Mouse (Mus musculus) cerebellum, postnatal 36 days (tissue): ENCODE data around the gene Ccdc50.

Source experiments
- DNase-seq, 2 experiments: peaks; one replicate each; pipeline ENCODE4 v3.0.0; 2021 to 2022; ENCODE audit warnings: mixed read lengths in 2 of 2

The Ccdc50 gene

DNA sequence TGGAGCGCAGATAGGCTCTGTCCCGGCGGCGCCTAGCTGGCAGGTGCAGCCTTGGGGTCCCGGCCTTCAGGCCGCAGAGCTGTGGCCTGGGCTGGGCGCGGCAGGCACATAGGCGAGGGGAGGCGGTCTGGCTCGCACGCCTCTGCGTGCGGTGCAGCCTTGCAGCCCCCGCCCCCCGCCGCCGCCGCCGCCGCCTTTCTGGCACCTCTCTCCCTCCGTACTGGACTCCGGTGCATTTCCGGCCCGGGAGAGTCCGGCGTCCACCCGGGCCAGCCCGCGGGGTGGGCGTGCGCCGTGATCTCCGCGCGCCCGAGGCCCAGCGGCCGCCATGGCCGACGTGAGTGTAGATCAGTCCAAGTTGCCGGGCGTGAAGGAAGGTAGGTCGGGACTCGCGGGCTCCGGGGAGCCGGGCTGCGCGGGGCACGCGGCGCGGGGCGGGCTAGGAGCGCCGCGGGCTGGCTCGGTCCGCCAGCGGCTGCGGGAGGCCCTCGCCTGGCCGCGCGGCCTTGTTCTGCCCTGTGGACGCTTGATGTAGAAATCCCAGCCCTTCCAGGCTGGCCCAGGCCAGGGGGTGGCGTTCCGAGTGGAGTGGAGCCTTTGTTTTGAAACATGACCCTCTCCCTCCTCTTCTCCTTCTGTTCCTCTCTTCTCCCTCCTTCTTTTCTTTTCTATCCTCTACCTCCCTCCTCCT lies at the start of gene Ccdc50:
Gene Ccdc50, plus strand, starts transcription at position 109 of the 691 bp plus-strand sequence.
- DNase-seq: peak; percentile 83 to 84

GRCm38 (mm10) chr16:27347521-27347920 lies 41.1 kb upstream of the Ccdc50 start:
- DNase-seq: no peak

- no peak for DNase-seq
Measured at GRCm38 (mm10) chr16:27348359-27348758, 40.3 kb upstream of the Ccdc50 start.

GRCm38 (mm10) chr16:27349235-27349634 lies 39.4 kb upstream of the Ccdc50 start:
- no peak for DNase-seq

DNA sequence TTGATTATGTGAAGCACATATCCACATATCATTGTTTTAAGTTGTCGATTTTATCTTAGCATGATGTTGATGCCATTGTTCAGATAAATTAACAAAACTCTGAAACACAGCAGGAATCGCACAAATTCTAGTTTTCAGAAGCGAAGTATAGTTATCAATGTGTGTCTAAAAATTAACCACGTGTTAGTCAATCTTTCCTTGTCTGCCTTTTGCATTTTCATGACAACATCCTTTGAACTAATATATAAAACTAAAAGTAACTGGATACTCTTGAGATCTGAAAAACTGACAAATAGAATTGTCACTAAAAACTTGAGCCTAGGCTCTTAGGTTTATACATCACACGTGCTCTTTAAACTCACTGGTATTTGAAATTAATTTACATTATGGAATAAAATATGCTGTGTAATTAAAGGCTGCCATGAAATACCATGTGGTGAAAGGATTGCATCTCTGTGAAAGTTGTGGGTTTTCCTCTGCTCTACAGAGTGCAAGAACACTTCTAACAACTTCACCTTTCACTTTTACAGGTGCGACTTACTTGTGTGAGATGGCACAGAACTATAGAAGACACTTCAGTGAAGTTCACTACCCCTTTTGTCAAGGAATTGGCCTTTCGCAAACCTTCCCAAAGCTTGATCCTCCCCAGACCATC lies 38.7 kb upstream of the Ccdc50 start:
- DNase-seq: no peak

- no peak for DNase-seq
Measured at GRCm38 (mm10) chr16:27354464-27354863, 34.2 kb upstream of the Ccdc50 start.

DNA sequence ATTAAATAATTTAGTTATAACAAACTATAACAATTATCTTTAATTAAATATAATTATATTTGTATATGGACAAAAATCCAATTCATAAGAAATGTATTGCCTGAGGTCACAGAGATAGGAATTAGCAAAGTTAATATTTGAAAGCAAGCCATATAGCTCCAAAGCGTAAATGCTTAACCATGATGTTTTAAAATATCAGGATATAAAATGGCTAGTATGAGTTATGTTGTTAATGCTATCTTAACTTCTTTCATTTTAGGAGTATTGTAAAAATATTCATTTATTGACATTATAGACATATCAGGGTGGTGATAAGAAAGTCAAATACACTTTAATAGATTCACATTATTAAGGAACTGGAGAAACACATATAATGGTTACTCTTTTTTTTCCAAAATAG lies 28.6 kb upstream of the Ccdc50 start:
- no peak for DNase-seq

DNA sequence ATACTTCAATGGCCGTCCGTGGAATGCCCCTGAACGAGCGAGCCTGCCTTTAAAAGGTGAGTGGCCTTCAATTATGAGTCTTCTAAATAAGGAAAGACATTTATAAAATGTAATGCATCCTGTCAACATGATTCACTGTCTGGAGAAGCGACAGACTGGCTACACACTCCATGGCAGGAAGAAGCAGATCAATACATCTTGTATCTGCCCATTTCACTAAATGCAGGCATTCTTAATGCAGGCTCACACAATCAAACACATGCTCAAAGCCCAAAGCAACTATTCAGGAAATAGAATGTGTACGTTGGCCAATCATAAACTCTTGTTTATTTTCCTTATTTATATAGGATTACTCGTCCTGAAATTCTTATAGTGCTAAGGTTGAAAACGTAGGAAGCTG lies 18.5 kb upstream of the Ccdc50 start, which contains the start of gene Uts2b:
Gene Uts2b, minus strand, starts transcription at position 49 of the 400 bp plus-strand sequence.
- DNase-seq: no peak

DNA sequence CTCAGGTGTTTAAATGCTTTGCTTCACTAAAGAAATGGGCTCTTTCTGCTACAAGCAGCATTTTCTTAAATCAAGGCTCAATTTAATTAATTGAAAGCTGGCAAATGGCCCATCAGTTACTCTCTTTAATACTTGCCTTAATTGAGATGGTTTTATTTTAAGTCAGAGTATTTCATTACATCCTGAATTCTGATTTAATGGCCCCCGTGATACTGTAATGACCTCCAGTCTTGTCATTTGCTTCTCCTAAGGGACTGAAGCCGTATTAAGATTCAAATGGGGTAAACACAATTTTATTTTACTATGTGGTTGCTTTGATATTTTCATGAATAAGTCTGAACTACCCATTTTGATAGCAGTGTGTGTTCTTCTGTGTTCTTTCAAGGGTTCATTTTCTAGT lies 18.0 kb upstream of the Ccdc50 start:
- DNase-seq: no peak

DNA sequence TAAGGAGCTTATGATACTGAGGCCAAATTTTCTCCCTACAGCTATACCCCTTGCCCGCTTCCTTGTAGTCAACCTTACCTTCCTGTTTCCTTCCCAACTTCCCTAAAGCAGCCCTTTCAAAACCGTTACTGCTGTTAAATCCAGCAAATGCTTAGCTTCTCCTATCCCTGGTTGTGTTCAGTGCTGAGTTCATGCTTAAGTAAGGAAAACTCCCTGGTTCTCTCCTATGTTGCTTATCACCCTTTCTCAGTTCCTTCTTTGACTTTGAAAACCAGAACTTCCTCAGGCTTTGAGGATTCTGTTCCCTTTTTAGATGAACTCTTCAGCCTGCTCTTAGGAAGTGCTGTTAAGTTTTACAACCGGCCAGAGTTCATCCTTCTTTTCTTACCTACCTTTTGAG lies 14.5 kb upstream of the Ccdc50 start:
- no peak for DNase-seq

DNA sequence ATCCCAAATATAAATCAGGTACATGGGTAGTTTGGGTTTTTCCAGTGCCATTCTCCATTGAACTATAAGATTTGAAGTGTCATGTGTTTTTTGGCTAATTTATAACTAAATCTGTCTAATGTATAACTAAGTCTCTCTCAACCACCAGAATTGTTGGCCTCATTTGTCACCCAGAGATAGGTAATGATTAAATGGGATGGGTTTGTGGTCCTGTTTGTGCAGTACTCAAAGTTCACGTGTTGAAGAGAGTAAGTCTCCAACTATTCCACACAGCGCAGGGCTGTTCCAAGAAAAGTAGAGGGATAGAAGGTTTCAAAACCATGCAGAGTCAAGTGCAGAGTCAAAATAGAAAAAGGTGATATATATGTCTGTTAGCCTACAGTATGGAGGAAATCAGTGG lies 13.4 kb upstream of the Ccdc50 start:
- DNase-seq: no peak

GRCm38 (mm10) chr16:27376556-27376955 lies 12.1 kb upstream of the Ccdc50 start:
- DNase-seq: no peak

DNA sequence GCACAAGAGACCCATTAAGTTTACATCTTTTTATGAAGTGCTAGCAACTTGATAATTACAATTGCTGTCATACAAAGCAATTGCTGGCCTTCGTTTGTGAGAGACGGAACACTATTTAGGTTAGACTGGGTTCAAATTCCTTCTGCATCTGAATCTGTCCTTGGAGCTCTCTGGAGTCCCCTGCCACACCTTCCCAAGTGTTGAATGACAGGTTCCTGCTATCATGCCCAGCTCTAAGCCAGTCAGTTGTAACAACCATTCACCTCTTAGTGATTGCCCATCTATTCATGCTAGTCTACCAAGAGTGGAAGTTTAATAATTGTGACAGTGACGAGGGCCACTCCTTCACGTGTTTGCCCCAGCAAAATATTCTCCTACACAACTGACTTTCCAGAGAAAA lies 6.5 kb upstream of the Ccdc50 start:
- DNase-seq: no peak

DNA sequence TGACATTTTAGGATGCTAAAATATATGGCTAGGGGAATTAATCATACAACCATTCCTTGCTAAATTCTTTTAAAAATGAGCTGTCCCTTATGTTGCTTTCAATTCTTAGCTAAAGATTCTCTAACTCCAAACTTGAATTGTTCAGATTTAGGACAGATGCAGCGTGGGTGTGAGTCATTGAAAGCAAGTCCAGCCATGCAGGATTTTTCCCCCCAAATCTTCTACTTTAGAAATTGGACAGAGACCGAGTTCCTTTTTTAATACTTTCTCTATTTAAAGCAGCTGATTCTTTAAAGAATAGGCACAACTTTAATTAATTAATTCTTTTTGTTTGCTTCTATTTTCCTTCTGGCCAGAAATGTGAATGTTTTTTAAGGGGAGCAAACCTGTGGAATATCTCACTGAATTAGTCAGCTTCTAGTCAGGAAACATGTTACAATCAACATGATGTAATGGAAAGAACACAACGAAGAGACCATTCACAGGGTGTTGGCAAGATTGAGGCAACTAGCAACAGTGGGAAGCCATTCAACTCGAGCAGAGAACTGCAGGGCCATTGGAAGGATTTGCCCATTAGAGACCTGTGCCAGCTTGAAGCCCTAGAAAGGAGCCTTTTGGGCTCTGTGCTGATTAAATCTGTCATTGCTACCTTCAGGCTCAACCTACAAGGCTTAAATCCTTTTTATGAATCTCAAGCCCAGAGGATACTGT lies 3.6 kb upstream of the Ccdc50 start:
- DNase-seq: no peak

- DNase-seq: no peak
Measured at GRCm38 (mm10) chr16:27385649-27386048, 3.0 kb upstream of the Ccdc50 start.

DNA sequence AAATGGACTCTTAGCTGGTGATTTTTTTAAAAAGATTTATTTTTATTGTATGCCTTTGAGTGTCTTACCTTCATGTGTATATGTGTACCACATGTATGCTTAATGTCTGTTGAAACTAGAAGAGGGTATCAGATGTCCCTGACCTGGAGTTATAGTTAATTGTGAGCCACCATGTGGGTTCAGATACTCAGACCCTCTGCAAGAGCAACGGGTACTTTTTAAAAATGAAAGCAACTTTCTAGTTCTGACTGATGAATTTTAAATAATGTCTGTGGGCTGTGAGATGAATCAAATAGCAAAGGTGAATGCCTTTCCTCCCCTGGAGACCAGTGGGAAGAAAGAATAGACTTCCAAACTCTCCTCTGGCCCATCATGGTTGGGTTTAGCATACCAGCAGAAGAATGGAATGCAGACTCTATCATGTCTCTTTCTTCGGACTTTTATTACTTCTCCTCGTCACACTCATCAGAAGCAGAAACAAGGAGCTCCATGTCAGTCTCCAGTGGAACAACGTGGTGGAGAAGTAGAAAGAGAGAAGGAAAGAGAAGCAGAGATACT lies 1.7 kb upstream of the Ccdc50 start:
- DNase-seq: no peak

GRCm38 (mm10) chr16:27387634-27388611 lies 746 bp upstream of the Ccdc50 start:
- DNase-seq: peak in 1 of 2 experiments; percentile 16

- DNase-seq: peak in 1 of 2 experiments; percentile 17
Measured at GRCm38 (mm10) chr16:27389534-27390282, 1.0 kb downstream of the Ccdc50 start.

DNA sequence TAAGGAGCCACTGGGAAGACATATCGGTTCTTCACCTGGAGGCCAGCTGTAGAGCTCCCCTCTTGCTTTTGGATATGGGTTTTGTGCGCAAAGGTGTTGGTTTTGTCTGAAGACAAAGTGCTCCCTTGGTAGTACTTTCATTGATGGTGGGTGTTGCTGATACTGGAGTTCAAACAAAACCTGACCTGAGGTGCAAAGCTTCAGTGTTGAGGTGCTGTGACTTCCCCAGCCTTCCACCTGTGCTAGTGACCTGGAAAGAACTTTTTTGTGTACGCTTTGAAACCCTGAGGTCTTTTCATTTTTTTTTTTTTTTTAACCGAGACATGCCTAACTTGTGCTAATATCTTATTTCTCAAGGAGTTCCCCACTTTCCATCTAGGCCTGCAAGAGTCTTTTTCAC lies 1.6 kb downstream of the Ccdc50 start:
- DNase-seq: no peak

DNA sequence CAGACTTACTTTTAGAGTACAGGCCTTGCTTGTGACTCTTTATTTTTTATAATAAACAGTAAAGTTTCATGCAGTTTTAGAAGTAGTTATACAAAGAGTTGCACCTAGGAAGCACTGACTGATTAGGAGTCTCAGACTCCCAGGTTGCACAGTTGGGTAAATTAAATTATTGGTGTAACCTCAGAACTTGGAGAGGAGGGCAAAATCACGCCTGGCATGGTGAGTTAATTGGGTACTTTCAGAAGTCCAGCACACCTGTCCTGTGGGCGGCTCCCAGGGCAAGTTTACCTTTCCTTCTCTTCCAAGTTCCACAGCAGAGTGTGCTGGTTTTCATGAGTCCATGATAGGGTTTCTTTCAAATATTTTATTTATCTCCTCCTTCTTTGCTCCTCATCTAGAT lies 3.2 kb downstream of the Ccdc50 start:
- no peak for DNase-seq

GRCm38 (mm10) chr16:27395251-27396037 lies 6.8 kb downstream of the Ccdc50 start:
- no peak for DNase-seq
